Mouse (Mus musculus): Measurements from ENCODE around the gene Bbs9. TPM values are rescaled to one million over a fixed set of nuclear protein-coding genes. Genes with fewer than 3 reads are reported as not detected.
A peak's percentile ranks its signal among the peaks of the same experiment; 100 is the strongest.

Bbs9 gene
- total and polyA plus RNA-seq, 2 experiments from 2014 or later: 17.8 to 35.4 TPM

DNA sequence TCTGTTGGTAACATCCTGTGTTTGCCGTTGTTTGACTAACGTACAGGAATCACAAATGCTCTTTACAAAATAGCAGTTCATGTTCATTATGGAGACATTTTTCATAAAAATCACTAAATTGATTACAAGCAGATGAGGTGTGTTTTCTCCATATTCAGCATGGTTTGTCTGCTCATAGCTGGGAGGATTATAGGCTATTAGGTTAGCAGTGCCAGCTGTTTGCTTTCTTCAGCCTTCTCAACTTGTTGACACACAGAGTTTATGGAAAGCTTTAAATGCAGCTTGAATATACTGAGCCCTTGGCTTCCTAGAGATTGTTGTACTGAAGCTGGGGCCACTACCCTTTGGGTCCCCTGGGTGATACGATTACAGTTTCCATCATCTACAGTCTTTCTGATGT, 263.3 kb downstream of the Bbs9 start:
- H3K27ac ChIP-seq (ENCODE audit: low read depth, low read length): no peak overlapping the region
- no peaks in the 10 kb centered on the region for H3K27me3 ChIP-seq (ENCODE audit: insufficient read depth, low read length)
- ATAC-seq (no peak), DNase-seq (no peak)
- H3K4me1 ChIP-seq (ENCODE audit: insufficient read depth): no peaks in the 10 kb centered on the region
- WGBS: 94% methylated on average over 3 of the region's 3 CpGs
- H3K9me3 ChIP-seq (ENCODE audit: low read length): no peaks in the 10 kb centered on the region
- no peak overlapping the region for H3K9ac ChIP-seq
- no peak for TF ChIP-seq CTCF (IDR thresholded peaks at IDR 0.05; ENCODE audit: low read depth)
- no peaks in the 10 kb centered on the region for H3K36me3 ChIP-seq (ENCODE audit: insufficient read depth)
- H3K4me3 ChIP-seq (ENCODE audit: low read depth, low read length): no peak overlapping the region
- no peak overlapping the region for H3K4me2 ChIP-seq (ENCODE audit: low read depth)

GRCm38 (mm10) chr9:22741967-22742366, 266.5 kb downstream of the Bbs9 start:
- no peak for TF ChIP-seq CTCF (IDR thresholded peaks at IDR 0.05; ENCODE audit: low read depth)
- 100% methylated on average over 1 of the region's 1 CpGs for WGBS
- Histone ChIP-seq H3K9me3 (ENCODE audit: low read length) (no peaks in the 10 kb centered on the region), H3K9ac (no peak overlapping the region), H3K4me1 (ENCODE audit: insufficient read depth) (no peaks in the 10 kb centered on the region), H3K36me3 (ENCODE audit: insufficient read depth) (no peaks in the 10 kb centered on the region), H3K4me2 (ENCODE audit: low read depth) (no peak overlapping the region), H3K27ac (ENCODE audit: low read depth, low read length) (no peak overlapping the region), H3K4me3 (ENCODE audit: low read depth, low read length) (no peak overlapping the region), H3K27me3 (ENCODE audit: insufficient read depth, low read length) (no peaks in the 10 kb centered on the region)
- no peak for DNase-seq
- no peak for ATAC-seq

DNA sequence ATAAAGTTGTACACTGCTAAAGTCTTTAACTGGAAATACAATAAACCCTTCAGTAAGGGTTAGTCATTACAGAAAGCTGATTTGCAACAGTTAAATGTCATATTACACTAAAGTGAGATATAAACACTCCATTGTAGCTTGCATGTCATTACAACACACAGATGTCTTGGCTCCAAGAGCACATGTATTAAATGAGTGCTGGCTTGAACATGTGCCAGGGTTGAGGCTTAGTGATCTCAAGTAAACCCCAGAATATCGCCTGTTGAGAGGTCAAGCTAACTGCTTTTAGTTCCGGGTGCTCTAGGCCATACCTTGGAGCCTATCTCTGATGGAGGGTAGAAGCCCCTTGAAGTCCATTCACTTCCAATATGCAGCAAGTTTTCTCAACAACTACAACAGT, 273.1 kb downstream of the Bbs9 start:
- Histone ChIP-seq H3K4me2 (ENCODE audit: low read depth) (no peak overlapping the region), H3K36me3 (ENCODE audit: insufficient read depth) (no peaks in the 10 kb centered on the region), H3K4me1 (ENCODE audit: insufficient read depth) (no peaks in the 10 kb centered on the region), H3K4me3 (ENCODE audit: low read depth, low read length) (no peak overlapping the region), H3K27me3 (ENCODE audit: insufficient read depth, low read length) (no peaks in the 10 kb centered on the region), H3K9me3 (ENCODE audit: low read length) (no peaks in the 10 kb centered on the region), H3K9ac (no peak overlapping the region), H3K27ac (ENCODE audit: low read depth, low read length) (no peak overlapping the region)
- 64% methylated on average over 2 of the region's 2 CpGs for WGBS
- no peak for TF ChIP-seq CTCF (IDR thresholded peaks at IDR 0.05; ENCODE audit: low read depth)
- peak; percentile 29 for DNase-seq
- ATAC-seq: no peak

DNA sequence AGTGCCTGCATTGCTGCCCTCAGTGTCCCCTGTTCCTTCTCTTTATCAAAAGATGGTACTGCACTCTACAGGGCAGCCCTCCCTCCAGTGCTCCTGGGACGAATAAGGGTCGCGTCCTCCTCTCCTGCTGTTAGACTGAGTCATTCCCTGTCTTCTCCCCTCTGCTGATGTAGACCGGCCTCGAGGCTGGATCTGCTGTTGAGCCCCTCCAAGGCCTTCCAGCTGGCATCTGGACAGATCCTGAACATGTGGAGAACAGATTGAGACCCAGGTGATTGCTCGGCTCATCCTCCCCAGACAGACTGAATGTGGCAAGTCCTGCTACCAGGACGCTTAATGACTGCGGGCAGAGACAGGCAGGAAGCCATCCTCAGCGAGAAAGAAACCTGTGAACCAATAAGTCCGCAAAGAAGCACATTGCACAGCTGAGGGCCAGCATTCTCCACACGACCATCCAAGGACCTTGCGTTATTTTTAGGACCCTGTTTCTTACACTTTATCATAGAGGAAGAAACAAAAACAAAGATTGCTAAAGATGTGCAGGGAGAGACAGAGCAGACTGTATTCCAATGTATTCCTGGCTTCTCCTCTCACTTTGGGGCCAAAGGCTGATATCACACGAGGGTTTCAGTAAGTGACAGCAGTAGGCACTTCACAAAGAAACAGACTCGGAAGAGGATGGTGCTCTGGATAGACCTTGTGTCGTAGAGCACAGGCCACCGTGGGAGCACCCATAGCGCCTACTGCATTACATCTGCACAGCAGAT, 275.4 kb downstream of the Bbs9 start:
- no peak for TF ChIP-seq CTCF (IDR thresholded peaks at IDR 0.05; ENCODE audit: low read depth)
- no peak for DNase-seq
- Histone ChIP-seq H3K27me3 (ENCODE audit: insufficient read depth, low read length) (no peaks in the 10 kb centered on the region), H3K4me1 (ENCODE audit: insufficient read depth) (no peaks in the 10 kb centered on the region), H3K27ac (ENCODE audit: low read depth, low read length) (no peak overlapping the region), H3K4me2 (ENCODE audit: low read depth) (no peak overlapping the region), H3K9me3 (ENCODE audit: low read length) (no peaks in the 10 kb centered on the region), H3K36me3 (ENCODE audit: insufficient read depth) (no peaks in the 10 kb centered on the region), H3K9ac (no peak overlapping the region), H3K4me3 (ENCODE audit: low read depth, low read length) (no peak overlapping the region)
- 78% methylated on average over 17 of the region's 17 CpGs for WGBS
- no peak for ATAC-seq

GRCm38 (mm10) chr9:22751546-22751929, 276.0 kb downstream of the Bbs9 start:
- Histone ChIP-seq H3K9me3 (ENCODE audit: low read length) (no peaks in the 10 kb centered on the region), H3K27ac (ENCODE audit: low read depth, low read length) (no peak overlapping the region), H3K27me3 (ENCODE audit: insufficient read depth, low read length) (no peaks in the 10 kb centered on the region), H3K4me1 (ENCODE audit: insufficient read depth) (no peaks in the 10 kb centered on the region), H3K4me2 (ENCODE audit: low read depth) (no peak overlapping the region), H3K4me3 (ENCODE audit: low read depth, low read length) (no peak overlapping the region), H3K9ac (no peak overlapping the region), H3K36me3 (ENCODE audit: insufficient read depth) (no peaks in the 10 kb centered on the region)
- ATAC-seq: no peak
- TF ChIP-seq CTCF (IDR thresholded peaks at IDR 0.05; ENCODE audit: low read depth): no peak
- DNase-seq: no peak

DNA sequence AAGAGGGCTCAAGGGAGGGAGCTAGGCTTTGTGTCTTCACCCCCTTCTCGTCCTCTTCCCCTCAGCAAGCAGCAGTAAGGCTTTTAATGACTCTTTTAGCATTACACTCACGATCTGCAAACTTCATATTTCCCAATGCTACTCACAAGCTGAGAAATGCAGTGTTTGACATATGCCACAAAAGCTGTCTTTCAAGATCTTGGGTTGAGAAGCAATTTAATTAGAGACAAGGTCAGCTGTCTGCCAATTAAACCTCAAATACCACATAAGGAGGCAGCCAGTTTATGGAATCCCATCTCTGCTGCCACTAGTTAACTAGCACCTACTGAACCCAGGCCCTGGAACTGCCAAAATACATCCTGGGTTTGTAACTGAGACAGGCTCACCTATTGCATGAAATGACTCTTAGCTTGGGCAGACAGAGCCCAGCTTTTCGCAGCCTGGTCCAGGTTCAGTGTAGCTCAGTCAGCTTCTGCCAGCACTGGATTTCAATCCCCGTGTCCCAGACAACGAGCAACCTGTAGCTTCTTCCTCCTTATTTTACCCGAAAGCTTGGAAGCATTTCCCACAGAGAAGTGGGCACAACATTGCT, 278.7 kb downstream of the Bbs9 start:
- DNase-seq (peak; percentile 40), ATAC-seq (peak; percentile 69; the same call in 1 of the 2 replicates)
- no peak overlapping the region for H3K4me3 ChIP-seq (ENCODE audit: low read depth, low read length)
- no peaks in the 10 kb centered on the region for H3K36me3 ChIP-seq (ENCODE audit: insufficient read depth)
- no peak overlapping the region for H3K27ac ChIP-seq (ENCODE audit: low read depth, low read length)
- H3K27me3 ChIP-seq (ENCODE audit: insufficient read depth, low read length): no peaks in the 10 kb centered on the region
- no peak overlapping the region for H3K4me2 ChIP-seq (ENCODE audit: low read depth)
- 29% methylated on average over 6 of the region's 6 CpGs for WGBS
- H3K9ac ChIP-seq: no peak overlapping the region
- TF ChIP-seq CTCF (IDR thresholded peaks at IDR 0.05; ENCODE audit: low read depth): no peak
- H3K9me3 ChIP-seq (ENCODE audit: low read length): no peaks in the 10 kb centered on the region
- no peaks in the 10 kb centered on the region for H3K4me1 ChIP-seq (ENCODE audit: insufficient read depth)

GRCm38 (mm10) chr9:22758487-22758886, 283.0 kb downstream of the Bbs9 start:
- DNase-seq: no peak
- no peak overlapping the region for H3K4me3 ChIP-seq (ENCODE audit: low read depth, low read length)
- H3K9me3 ChIP-seq (ENCODE audit: low read length): no peaks in the 10 kb centered on the region
- no peak for ATAC-seq
- no peak overlapping the region for H3K27ac ChIP-seq (ENCODE audit: low read depth, low read length)
- H3K36me3 ChIP-seq (ENCODE audit: insufficient read depth): no peaks in the 10 kb centered on the region
- H3K4me1 ChIP-seq (ENCODE audit: insufficient read depth): no peaks in the 10 kb centered on the region
- TF ChIP-seq CTCF (IDR thresholded peaks at IDR 0.05; ENCODE audit: low read depth): no peak
- no peaks in the 10 kb centered on the region for H3K27me3 ChIP-seq (ENCODE audit: insufficient read depth, low read length)
- WGBS: 73% methylated on average over 3 of the region's 3 CpGs
- H3K9ac ChIP-seq: no peak overlapping the region
- H3K4me2 ChIP-seq (ENCODE audit: low read depth): no peak overlapping the region

Data from forebrain, postnatal 0 days (tissue).